Mouse (Mus musculus): Measurements from ENCODE around the gene Slamf7. TPM values are rescaled to one million over a fixed set of nuclear protein-coding genes. Genes with fewer than 3 reads are reported as not detected.

Slamf7 gene
- 37.7 TPM for polyA plus RNA-seq (2017; shearing (Covaris generic))

GRCm38 (mm10) chr1:171652734-171653133 is at the start of gene Slamf7:
Slamf7 (minus strand) TSS chr1:171653035.

GRCm38 (mm10) chr1:171681531-171682299 is 28.9 kb upstream of the Slamf7 start, which contains the start of gene Cd48:
Cd48 (plus strand) TSS chr1:171682009.

GRCm38 (mm10) chr1:171607176-171607575 is 45.7 kb downstream of the Slamf7 start, which contains the start of gene Ly9:
Ly9 (minus strand) TSS chr1:171607410.

Other genes starting within 250 kb of the Slamf7 start
- gene Usf1, start 241.7 kb downstream of the Slamf7 start, polyA plus RNA-seq (2017; shearing (Covaris generic)), result 55.7 TPM
- 1.3 TPM for gene Tstd1, start 234.2 kb downstream of the Slamf7 start, polyA plus RNA-seq (2017; shearing (Covaris generic))
- not detected for gene F11r, start 215.5 kb downstream of the Slamf7 start, polyA plus RNA-seq (2017; shearing (Covaris generic))
- 5.2 TPM for gene Alyref2, start 149.6 kb downstream of the Slamf7 start, polyA plus RNA-seq (2017; shearing (Covaris generic))
- not detected for gene Itln1, start 117.7 kb downstream of the Slamf7 start, polyA plus RNA-seq (2017; shearing (Covaris generic))
- 0.14 TPM for gene Cd244a, start 93.8 kb downstream of the Slamf7 start, polyA plus RNA-seq (2017; shearing (Covaris generic))
- gene Ly9, start 45.6 kb downstream of the Slamf7 start, polyA plus RNA-seq (2017; shearing (Covaris generic)), result 104 TPM
- gene Cd48, start 29.0 kb upstream of the Slamf7 start, polyA plus RNA-seq (2017; shearing (Covaris generic)), result 119 TPM
- gene Slamf1, start 114.1 kb upstream of the Slamf7 start, polyA plus RNA-seq (2017; shearing (Covaris generic)), result 74.8 TPM
- gene Cd84, start 186.7 kb upstream of the Slamf7 start, polyA plus RNA-seq (2017; shearing (Covaris generic)), result 126 TPM
- 0.19 TPM for gene Gm10521, start 242.6 kb upstream of the Slamf7 start, polyA plus RNA-seq (2017; shearing (Covaris generic))

Measured in effector memory CD4-positive, alpha-beta T cell, adult 5 months (primary cell).